Mouse (Mus musculus) small intestine, adult 2 months (tissue): ENCODE results near the gene Rhbdd1. TPM values are rescaled to one million over a fixed set of nuclear protein-coding genes. Genes with fewer than 3 reads are reported as not detected.

Experiments used
- H3K27ac ChIP-seq: fragments of 200-500 bp; 2 replicates; pipeline ENCODE4 v1.5.1; 2012; ENCODE audit warnings: low read depth, low read length, control low read depth, inconsistent platforms; ENCODE audit not compliant: insufficient read depth
- H3K27me3 ChIP-seq: fragments of 200-500 bp; 2 replicates; pipeline ENCODE4 v1.6.1; 2012; ENCODE audit warnings: mild to moderate bottlenecking, moderate library complexity, low read length, inconsistent platforms; ENCODE audit not compliant: control insufficient read depth, insufficient read depth
- H3K36me3 ChIP-seq: fragments of 200-500 bp; 2 replicates; pipeline ENCODE4 v1.6.1; 2012; ENCODE audit warnings: mild to moderate bottlenecking, low read length, control low read depth, inconsistent platforms; ENCODE audit not compliant: control insufficient read depth, insufficient read depth
- H3K4me1 ChIP-seq: fragments of 200-500 bp; 2 replicates; pipeline ENCODE4 v1.6.1; 2012; ENCODE audit warnings: low read length, inconsistent platforms, mixed read lengths; ENCODE audit not compliant: control insufficient read depth, insufficient read depth, insufficient read length
- H3K4me3 ChIP-seq: fragments of 200-500 bp; 2 replicates; pipeline ENCODE4 v1.5.1; 2012; ENCODE audit warnings: low read depth, mild to moderate bottlenecking, control low read depth, inconsistent platforms, low read length, moderate library complexity
- CTCF ChIP-seq: fragments of 200-500 bp; IDR thresholded peaks from 2 replicates; pipeline ENCODE4 v1.5.1; 2012; ENCODE audit warnings: low read depth, mild to moderate bottlenecking, control low read depth, inconsistent platforms, low read length, moderate library complexity, mixed read lengths; ENCODE audit not compliant: insufficient replicate concordance, insufficient read length; ENCODE audit errors: extremely low read depth
- POLR2A ChIP-seq: fragments of 200-500 bp; IDR thresholded peaks from 2 replicates; pipeline ENCODE4 v1.6.1; 2012; ENCODE audit warnings: low read depth, mild to moderate bottlenecking, control low read depth, inconsistent platforms, low read length, moderate library complexity
- WGBS: fragments of 180-500 bp; shearing (Covaris S2); methylation state at CpG from one replicate; pipeline ENCODE4 v1.1.7; 2018; 5-methylcytosine and 5-hydroxymethylcytosine counted together
- polyA plus RNA-seq: library from polyadenylated mRNA; depleted of rRNA; stranded (reverse); fragments of >200 nt; gene quantifications from 2 replicates; pipeline ENCODE4 v1.2.3, GENCODE M21; 2012

Gene Rhbdd1
- polyA plus RNA-seq, 1 experiment = 4.9 TPM

DNA sequence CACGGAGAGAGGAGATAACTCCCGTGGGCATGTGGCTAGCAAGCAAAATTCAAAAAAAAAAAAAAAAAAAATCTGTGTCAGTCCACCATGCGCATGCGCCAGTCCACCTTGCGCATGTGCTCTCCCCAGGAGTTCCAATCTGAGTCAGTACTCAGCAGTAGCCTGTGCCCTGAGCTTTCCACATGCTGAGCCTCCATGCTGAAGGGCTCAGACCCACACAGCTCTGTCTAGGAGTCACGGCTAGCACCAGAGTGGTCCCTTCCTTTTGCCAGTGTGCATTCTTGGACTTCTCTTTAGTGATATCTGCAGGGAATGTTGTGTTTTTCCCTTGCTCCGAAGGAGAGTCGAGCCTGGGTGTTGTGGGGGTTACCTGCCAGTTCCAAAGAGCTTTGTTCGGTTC is 93.0 kb downstream of the Rhbdd1 start:
- Histone ChIP-seq H3K36me3 (no peaks in the 10 kb centered on the region), H3K27me3 (no peaks in the 10 kb centered on the region), H3K27ac (no peak overlapping the region), H3K4me3 (no peak overlapping the region), H3K4me1 (no peaks in the 10 kb centered on the region)
- 94% methylated on average over 9 of the region's 9 CpGs for WGBS
- TF ChIP-seq CTCF (no peak), POLR2A (no peak)

DNA sequence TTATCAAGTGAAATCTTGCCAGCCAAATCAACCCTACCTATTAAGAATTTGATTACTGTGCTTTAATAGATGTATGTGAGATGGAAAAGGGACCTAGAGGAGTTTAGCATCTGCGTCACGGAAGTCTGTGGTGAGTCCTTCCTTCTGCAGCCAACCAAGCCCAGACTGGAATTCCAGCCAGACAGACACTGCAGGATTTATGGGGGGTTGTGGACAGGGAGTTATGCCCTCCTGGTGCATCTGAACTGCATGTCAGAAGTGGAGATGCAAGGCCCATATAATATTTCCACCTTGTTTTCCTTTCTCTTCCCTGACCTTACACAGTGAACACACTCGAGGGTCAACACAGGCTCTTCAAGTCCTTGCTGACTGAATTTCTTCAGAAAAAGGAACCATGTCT is 94.3 kb downstream of the Rhbdd1 start:
- Histone ChIP-seq H3K4me1 (no peaks in the 10 kb centered on the region), H3K27me3 (no peaks in the 10 kb centered on the region), H3K4me3 (no peak overlapping the region), H3K36me3 (no peaks in the 10 kb centered on the region), H3K27ac (no peak overlapping the region)
- WGBS = 73% methylated on average over 3 of the region's 3 CpGs
- no peak for TF ChIP-seq POLR2A
- no peak for TF ChIP-seq CTCF

DNA sequence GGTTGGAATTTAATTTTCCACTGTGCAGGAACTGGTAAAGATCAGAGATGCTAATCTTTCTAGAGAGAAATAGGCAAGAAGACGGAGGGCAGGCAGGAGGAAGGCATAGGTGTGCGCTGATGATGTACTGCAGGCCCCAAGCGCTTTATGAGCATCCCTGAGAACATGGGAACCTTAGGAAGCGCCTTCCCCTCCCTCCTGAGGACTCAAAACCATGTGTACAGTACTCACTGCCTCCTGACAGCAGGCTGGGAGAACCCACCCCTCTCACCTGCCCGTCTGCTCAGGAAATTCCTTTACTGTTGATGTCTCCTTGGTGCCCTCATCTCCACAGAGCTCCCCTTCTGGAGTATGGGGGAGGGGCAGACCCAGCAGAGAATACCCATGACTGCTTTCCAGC is 95.3 kb downstream of the Rhbdd1 start:
- TF ChIP-seq CTCF = no peak
- TF ChIP-seq POLR2A = no peak
- Histone ChIP-seq H3K4me3 (no peak overlapping the region), H3K27ac (no peak overlapping the region), H3K4me1 (no peaks in the 10 kb centered on the region), H3K36me3 (no peaks in the 10 kb centered on the region), H3K27me3 (no peaks in the 10 kb centered on the region)
- WGBS = 87% methylated on average over 5 of the region's 5 CpGs

DNA sequence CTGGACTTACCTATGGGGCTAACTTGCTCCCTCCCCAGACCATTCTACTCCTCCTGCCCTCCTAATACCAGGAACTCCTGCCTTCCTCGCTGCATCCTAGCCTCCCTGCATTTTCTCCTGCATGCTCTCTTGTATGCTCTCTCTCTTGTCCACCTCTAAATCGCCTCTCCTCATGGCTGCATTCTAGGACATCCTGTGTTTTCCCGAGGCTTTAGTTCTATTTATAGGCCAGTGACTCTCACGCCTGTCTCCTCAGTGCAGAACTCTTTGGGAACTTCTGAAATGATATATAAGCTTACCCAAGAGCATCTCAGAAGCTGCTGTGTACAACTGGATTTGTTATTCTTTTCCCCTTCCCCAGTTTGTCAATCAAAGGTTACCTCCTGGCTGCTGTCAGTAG is 95.8 kb downstream of the Rhbdd1 start:
- Histone ChIP-seq H3K36me3 (no peaks in the 10 kb centered on the region), H3K27me3 (no peaks in the 10 kb centered on the region), H3K27ac (no peak overlapping the region), H3K4me3 (no peak overlapping the region), H3K4me1 (no peaks in the 10 kb centered on the region)
- 72% methylated on average over 4 of the region's 4 CpGs for WGBS
- TF ChIP-seq POLR2A = no peak
- no peak for TF ChIP-seq CTCF

DNA sequence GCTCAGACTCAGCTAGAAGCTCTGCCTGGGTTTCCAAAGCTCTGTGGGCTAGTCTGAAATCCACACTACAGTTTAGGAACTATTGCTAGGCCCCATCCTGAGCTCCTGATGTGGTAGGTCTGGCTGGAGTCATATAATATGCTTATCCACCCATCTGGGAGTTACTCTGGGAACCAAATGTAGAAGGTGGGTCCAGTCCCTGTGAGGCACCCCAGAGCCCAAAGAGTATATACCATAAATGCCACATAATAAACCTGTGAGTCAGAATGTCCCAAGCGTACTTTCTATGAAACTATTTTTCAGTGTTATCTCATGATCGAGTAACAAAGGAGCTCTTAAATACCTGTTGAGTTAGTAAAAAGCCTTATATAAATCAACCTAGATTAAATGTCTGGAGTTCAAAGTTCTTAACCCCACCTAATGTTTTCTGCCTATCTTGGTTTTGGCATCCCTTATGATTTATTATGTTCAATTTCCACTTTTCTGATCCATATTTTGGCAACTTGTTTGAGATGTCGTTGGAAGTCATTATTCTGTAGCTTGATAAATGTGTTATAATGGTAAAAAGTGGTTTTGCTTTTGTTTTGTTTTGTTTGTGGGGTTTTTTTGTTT is 98.3 kb downstream of the Rhbdd1 start:
- no peaks in the 10 kb centered on the region for H3K36me3 ChIP-seq
- no peaks in the 10 kb centered on the region for H3K27me3 ChIP-seq
- no peaks in the 10 kb centered on the region for H3K4me1 ChIP-seq
- TF ChIP-seq POLR2A (no peak), CTCF (no peak)
- no peak overlapping the region for H3K4me3 ChIP-seq
- no peak overlapping the region for H3K27ac ChIP-seq
- whole genome bisulfite sequencing = 35% methylated on average over 3 of the region's 3 CpGs

DNA sequence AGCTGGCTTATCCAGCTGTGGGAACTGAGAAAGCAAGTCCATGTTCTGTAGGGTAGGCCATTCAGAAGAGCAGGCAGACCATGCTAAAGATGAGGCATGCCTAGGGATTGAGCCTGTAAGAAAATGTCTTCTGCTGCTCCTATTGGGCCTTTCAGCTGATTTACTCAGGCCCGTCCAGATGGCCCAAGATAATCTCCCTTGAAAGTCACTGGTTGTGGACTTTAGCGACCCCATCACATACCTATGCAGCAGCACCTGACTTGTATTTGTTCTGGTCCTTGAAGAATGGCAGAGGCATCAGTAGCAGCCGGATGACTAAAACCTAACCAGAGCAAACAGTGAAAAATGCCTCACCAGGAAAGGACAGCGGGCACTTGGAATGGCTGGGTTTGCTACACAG is 99.4 kb downstream of the Rhbdd1 start:
- H3K4me3 ChIP-seq = no peak overlapping the region
- H3K36me3 ChIP-seq = no peaks in the 10 kb centered on the region
- no peaks in the 10 kb centered on the region for H3K27me3 ChIP-seq
- TF ChIP-seq POLR2A (no peak), CTCF (no peak)
- WGBS = 86% methylated on average over 4 of the region's 4 CpGs
- no peak overlapping the region for H3K27ac ChIP-seq
- no peaks in the 10 kb centered on the region for H3K4me1 ChIP-seq

DNA sequence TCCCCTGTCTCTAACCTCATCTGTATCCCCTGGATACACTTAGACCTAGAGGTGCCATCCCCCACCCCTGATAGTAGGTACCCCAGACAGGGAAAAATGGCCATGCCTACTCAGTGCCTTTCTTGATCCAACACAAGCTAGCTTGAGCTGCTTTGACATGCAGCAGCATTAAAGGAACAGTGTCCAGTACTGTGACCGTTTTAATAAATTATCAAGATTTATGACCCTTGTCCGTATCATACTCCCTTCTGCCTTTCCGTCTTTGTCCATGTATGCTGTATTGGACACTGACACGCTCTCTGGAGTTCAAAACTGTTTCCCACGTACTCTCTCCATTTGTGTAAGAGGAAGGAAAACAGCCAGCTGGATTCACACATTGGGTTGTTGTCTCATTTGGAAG is 111.5 kb downstream of the Rhbdd1 start:
- no peaks in the 10 kb centered on the region for H3K36me3 ChIP-seq

DNA sequence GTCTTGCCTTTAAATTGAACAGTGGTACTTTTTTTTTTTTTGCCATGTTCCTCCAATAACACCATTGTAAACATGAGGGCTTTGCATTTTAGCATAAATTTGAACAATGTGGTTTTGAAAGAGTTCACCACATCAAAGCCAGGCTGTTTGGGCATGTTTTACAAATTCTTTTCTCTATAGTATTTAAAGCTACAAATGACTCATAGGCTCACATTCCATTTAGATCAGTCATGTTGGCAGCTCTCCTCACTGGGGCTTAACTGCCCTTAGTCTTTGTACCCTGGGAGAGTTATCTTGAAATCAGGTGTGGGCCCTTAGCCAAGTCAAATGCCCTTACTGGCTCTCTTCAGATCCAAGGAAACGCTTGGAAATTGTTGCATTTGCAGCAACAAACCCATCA is 112.8 kb downstream of the Rhbdd1 start:
- Histone ChIP-seq H3K27ac (no peak overlapping the region), H3K4me3 (no peak overlapping the region), H3K27me3 (no peaks in the 10 kb centered on the region), H3K36me3 (no peaks in the 10 kb centered on the region), H3K4me1 (peaks cover 12% of the 10 kb centered on the region)
- WGBS = 11% methylated on average over 1 of the region's 1 CpGs
- no peak for TF ChIP-seq CTCF
- TF ChIP-seq POLR2A = no peak

More for the DNA sequence above, 111.5 kb downstream of the Rhbdd1 start:
- WGBS = 88% methylated on average over 5 of the region's 5 CpGs
- H3K27me3 ChIP-seq = no peaks in the 10 kb centered on the region
- no peak overlapping the region for H3K4me3 ChIP-seq
- H3K4me1 ChIP-seq = peaks cover 12% of the 10 kb centered on the region
- no peak overlapping the region for H3K27ac ChIP-seq
- TF ChIP-seq CTCF = no peak
- no peak for TF ChIP-seq POLR2A
